Mouse (Mus musculus) left cerebral cortex, adult 11 months (tissue): ENCODE data around the gene Ang.

Experiments
- DNase-seq: peaks from one replicate; pipeline ENCODE4 v3.0.0; 2022; ENCODE audit warnings: low spot score

The Ang gene

GRCm38 (mm10) chr14:51128775-51129623, 38.0 kb downstream of the Ang start:
- DNase-seq = no peak

GRCm38 (mm10) chr14:51129624-51129975, 38.6 kb downstream of the Ang start:
- no peak for DNase-seq

GRCm38 (mm10) chr14:51130315-51130940, 39.5 kb downstream of the Ang start:
- DNase-seq = no peak

GRCm38 (mm10) chr14:51131086-51131815, 40.3 kb downstream of the Ang start:
- no peak for DNase-seq

GRCm38 (mm10) chr14:51132372-51132771, 41.4 kb downstream of the Ang start:
- no peak for DNase-seq

GRCm38 (mm10) chr14:51140342-51140741, 49.4 kb downstream of the Ang start:
- no peak for DNase-seq

GRCm38 (mm10) chr14:51142119-51142518, 51.2 kb downstream of the Ang start:
- no peak for DNase-seq

- no peak for DNase-seq
These were observed 51.6 kb downstream of the Ang start for GRCm38 (mm10) chr14:51142568-51142967.

- peak; percentile 19 for DNase-seq
These were observed 52.3 kb downstream of the Ang start for GRCm38 (mm10) chr14:51143287-51143686.

GRCm38 (mm10) chr14:51143937-51144336, 53.0 kb downstream of the Ang start:
- no peak for DNase-seq

- no peak for DNase-seq
These were observed 53.5 kb downstream of the Ang start for GRCm38 (mm10) chr14:51144451-51144850.

- DNase-seq = no peak
These were observed 54.6 kb downstream of the Ang start for GRCm38 (mm10) chr14:51145521-51145920.

GRCm38 (mm10) chr14:51146685-51147084, 55.7 kb downstream of the Ang start, which contains the start of gene Rnase1:
Gene Rnase1 (minus strand): TSS chr14:51146785.
- DNase-seq = no peak

GRCm38 (mm10) chr14:51148006-51148405, 57.1 kb downstream of the Ang start:
- DNase-seq = no peak

- DNase-seq = no peak
These were observed 58.2 kb downstream of the Ang start for GRCm38 (mm10) chr14:51149164-51149563.

GRCm38 (mm10) chr14:51150206-51150831, 59.4 kb downstream of the Ang start:
- DNase-seq = no peak
